Mouse (Mus musculus): ENCODE measurements at regions not wholly inside any gene's neighbourhood (a gene's known extent, or its start where the extent isn't known, plus 50 kb on each side); places are given as distances from the start of the nearest gene placed in this dataset.

GRCm38 (mm10) chr7:61939971-61940705 lies 406.2 kb upstream of the Ndn start:
- no peak overlapping the region for H3K9ac ChIP-seq (ENCODE audit: low read depth, low read length, severe bottlenecking)
- no peak for TF ChIP-seq POLR2A (IDR thresholded peaks at IDR 0.05; ENCODE audit: borderline replicate concordance, extremely low read depth, insufficient read depth, insufficient read length)
- peak; percentile 16 for DNase-seq (ENCODE audit: low spot score)
- no peak overlapping the region for H3K4me3 ChIP-seq (replicated peaks; ENCODE audit: low read length)
- no peak overlapping the region for H3K4me2 ChIP-seq (replicated peaks; ENCODE audit: low read depth, low read length, severe bottlenecking)
- 47% methylated on average over 6 of the region's 6 CpGs for WGBS
- H3K9me3 ChIP-seq (ENCODE audit: control insufficient read depth, low read length) = no peaks in the 10 kb centered on the region
- no peaks in the 10 kb centered on the region for H3K36me3 ChIP-seq (ENCODE audit: control insufficient read depth, insufficient read depth, low read length)
- peak; percentile 57; the same call in 1 of the 2 replicates for ATAC-seq (ENCODE audit: low FRiP score, low read depth)
- no peaks in the 10 kb centered on the region for H3K4me1 ChIP-seq (ENCODE audit: control insufficient read depth, insufficient read depth, low read length)
- H3K27ac ChIP-seq (replicated peaks; ENCODE audit: low read depth, low read length) = no peak overlapping the region
- no peaks in the 10 kb centered on the region for H3K27me3 ChIP-seq (ENCODE audit: control insufficient read depth, insufficient read depth, low read length)

- 50% methylated on average over 2 of the region's 2 CpGs for WGBS
- ATAC-seq (ENCODE audit: low FRiP score, low read depth) (peak; percentile 67), DNase-seq (ENCODE audit: low spot score) (peak; percentile 42)
These were observed 364.0 kb upstream of the Ndn start for GRCm38 (mm10) chr7:61982203-61982932.

GRCm38 (mm10) chr7:62026635-62027034 lies 319.7 kb upstream of the Ndn start:
- no peak overlapping the region for H3K27ac ChIP-seq (replicated peaks; ENCODE audit: low read depth, low read length)
- H3K4me2 ChIP-seq (replicated peaks; ENCODE audit: low read depth, low read length, severe bottlenecking) = no peak overlapping the region
- DNase-seq (ENCODE audit: low spot score) (no peak), ATAC-seq (ENCODE audit: low FRiP score, low read depth) (no peak)
- H3K36me3 ChIP-seq (ENCODE audit: control insufficient read depth, insufficient read depth, low read length) = no peaks in the 10 kb centered on the region
- TF ChIP-seq POLR2A (IDR thresholded peaks at IDR 0.05; ENCODE audit: borderline replicate concordance, extremely low read depth, insufficient read depth, insufficient read length) = no peak
- H3K9ac ChIP-seq (ENCODE audit: low read depth, low read length, severe bottlenecking) = no peak overlapping the region
- no peak overlapping the region for H3K4me3 ChIP-seq (replicated peaks; ENCODE audit: low read length)
- H3K4me1 ChIP-seq (ENCODE audit: control insufficient read depth, insufficient read depth, low read length) = no peaks in the 10 kb centered on the region
- 89% methylated on average over 3 of the region's 3 CpGs for WGBS
- H3K9me3 ChIP-seq (ENCODE audit: control insufficient read depth, low read length) = no peaks in the 10 kb centered on the region
- no peaks in the 10 kb centered on the region for H3K27me3 ChIP-seq (ENCODE audit: control insufficient read depth, insufficient read depth, low read length)

More at GRCm38 (mm10) chr7:61982203-61982932, 364.0 kb upstream of the Ndn start:
- no peak for TF ChIP-seq POLR2A (IDR thresholded peaks at IDR 0.05; ENCODE audit: borderline replicate concordance, extremely low read depth, insufficient read depth, insufficient read length)
- Histone ChIP-seq H3K36me3 (ENCODE audit: control insufficient read depth, insufficient read depth, low read length) (no peaks in the 10 kb centered on the region), H3K4me3 (replicated peaks; ENCODE audit: low read length) (no peak overlapping the region), H3K4me1 (ENCODE audit: control insufficient read depth, insufficient read depth, low read length) (no peaks in the 10 kb centered on the region), H3K9me3 (ENCODE audit: control insufficient read depth, low read length) (no peaks in the 10 kb centered on the region), H3K27me3 (ENCODE audit: control insufficient read depth, insufficient read depth, low read length) (no peaks in the 10 kb centered on the region), H3K4me2 (replicated peaks; ENCODE audit: low read depth, low read length, severe bottlenecking) (no peak overlapping the region), H3K27ac (replicated peaks; ENCODE audit: low read depth, low read length) (no peak overlapping the region), H3K9ac (ENCODE audit: low read depth, low read length, severe bottlenecking) (no peak overlapping the region)

- Histone ChIP-seq H3K4me2 (replicated peaks; ENCODE audit: low read depth, low read length, severe bottlenecking) (no peak overlapping the region), H3K27me3 (ENCODE audit: control insufficient read depth, insufficient read depth, low read length) (no peaks in the 10 kb centered on the region), H3K27ac (replicated peaks; ENCODE audit: low read depth, low read length) (no peak overlapping the region), H3K9ac (ENCODE audit: low read depth, low read length, severe bottlenecking) (no peak overlapping the region), H3K4me1 (ENCODE audit: control insufficient read depth, insufficient read depth, low read length) (no peaks in the 10 kb centered on the region), H3K4me3 (replicated peaks; ENCODE audit: low read length) (no peak overlapping the region), H3K9me3 (ENCODE audit: control insufficient read depth, low read length) (no peaks in the 10 kb centered on the region), H3K36me3 (ENCODE audit: control insufficient read depth, insufficient read depth, low read length) (no peaks in the 10 kb centered on the region)
- ATAC-seq (ENCODE audit: low FRiP score, low read depth) (peak; percentile 19; the same call in 1 of the 2 replicates), DNase-seq (ENCODE audit: low spot score) (peak; percentile 3)
- TF ChIP-seq POLR2A (IDR thresholded peaks at IDR 0.05; ENCODE audit: borderline replicate concordance, extremely low read depth, insufficient read depth, insufficient read length) = no peak
- WGBS = 62% methylated on average over 3 of the region's 3 CpGs
These were observed 300.5 kb upstream of the Ndn start for GRCm38 (mm10) chr7:62045743-62046451.

GRCm38 (mm10) chr7:62046452-62046809 lies 299.9 kb upstream of the Ndn start:
- Histone ChIP-seq H3K9me3 (ENCODE audit: control insufficient read depth, low read length) (no peaks in the 10 kb centered on the region), H3K36me3 (ENCODE audit: control insufficient read depth, insufficient read depth, low read length) (no peaks in the 10 kb centered on the region), H3K27me3 (ENCODE audit: control insufficient read depth, insufficient read depth, low read length) (no peaks in the 10 kb centered on the region), H3K4me3 (replicated peaks; ENCODE audit: low read length) (no peak overlapping the region), H3K27ac (replicated peaks; ENCODE audit: low read depth, low read length) (no peak overlapping the region), H3K4me2 (replicated peaks; ENCODE audit: low read depth, low read length, severe bottlenecking) (no peak overlapping the region), H3K9ac (ENCODE audit: low read depth, low read length, severe bottlenecking) (no peak overlapping the region), H3K4me1 (ENCODE audit: control insufficient read depth, insufficient read depth, low read length) (no peaks in the 10 kb centered on the region)
- WGBS = 85% methylated on average over 2 of the region's 2 CpGs
- ATAC-seq (ENCODE audit: low FRiP score, low read depth) (peak; percentile 15; the same call in 1 of the 2 replicates), DNase-seq (ENCODE audit: low spot score) (no peak)
- TF ChIP-seq POLR2A (IDR thresholded peaks at IDR 0.05; ENCODE audit: borderline replicate concordance, extremely low read depth, insufficient read depth, insufficient read length) = no peak

All from limb, embryonic 14.5 days (tissue).